Mouse (Mus musculus): ENCODE measurements around the gene Prrt2. TPM values are rescaled to one million over a fixed set of nuclear protein-coding genes. Genes with fewer than 3 reads are reported as not detected.

Prrt2 gene
- polyA plus RNA-seq, 1 experiment from 2014 or later: 1.0 TPM

DNA sequence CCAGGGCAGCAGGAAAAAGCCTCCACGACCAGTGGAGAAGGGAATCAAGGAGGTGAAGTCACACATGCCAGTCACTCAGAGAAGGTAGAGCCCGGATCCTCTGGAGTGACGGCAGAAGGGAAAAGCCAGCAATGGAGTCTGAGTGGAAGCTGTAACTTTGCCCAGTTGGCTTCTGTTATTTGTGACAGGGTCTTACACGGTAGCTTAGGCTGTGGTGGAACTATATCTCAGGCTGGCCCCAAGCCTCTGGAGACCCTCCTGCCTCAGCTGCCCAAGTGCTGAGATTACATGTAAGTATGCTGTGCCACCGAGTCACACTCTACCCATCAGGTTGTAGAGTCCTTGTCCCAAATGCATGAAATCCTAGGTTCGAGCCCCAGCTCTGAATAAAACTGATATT lies 7.6 kb downstream of the Prrt2 start:
- WGBS: 91% methylated on average over 6 of the region's 6 CpGs
- H3K36me3 ChIP-seq (ENCODE audit: insufficient read depth, low read length): no peaks in the 10 kb centered on the region
- no peak for ATAC-seq
- no peak overlapping the region for H3K27ac ChIP-seq (ENCODE audit: low read length)
- peaks cover 4% of the 10 kb centered on the region; the same call in 1 of the 2 replicates for H3K4me1 ChIP-seq (ENCODE audit: insufficient read depth, low read depth, low read length)
- no peak for DNase-seq (ENCODE audit: low spot score)
- H3K9me3 ChIP-seq (ENCODE audit: low read length): no peaks in the 10 kb centered on the region
- no peak overlapping the region for H3K9ac ChIP-seq (replicated peaks; ENCODE audit: low read depth)
- no peak overlapping the region for H3K4me3 ChIP-seq (ENCODE audit: low read depth, low read length)
- no peak for TF ChIP-seq EP300 (IDR thresholded peaks at IDR 0.05)
- TF ChIP-seq CTCF (IDR thresholded peaks at IDR 0.05): no peak
- no peaks in the 10 kb centered on the region for H3K27me3 ChIP-seq (replicated peaks; ENCODE audit: insufficient read depth, low read length)
- H3K4me2 ChIP-seq (replicated peaks; ENCODE audit: low read depth, low read length): peak overlapping the region; percentile 73

DNA sequence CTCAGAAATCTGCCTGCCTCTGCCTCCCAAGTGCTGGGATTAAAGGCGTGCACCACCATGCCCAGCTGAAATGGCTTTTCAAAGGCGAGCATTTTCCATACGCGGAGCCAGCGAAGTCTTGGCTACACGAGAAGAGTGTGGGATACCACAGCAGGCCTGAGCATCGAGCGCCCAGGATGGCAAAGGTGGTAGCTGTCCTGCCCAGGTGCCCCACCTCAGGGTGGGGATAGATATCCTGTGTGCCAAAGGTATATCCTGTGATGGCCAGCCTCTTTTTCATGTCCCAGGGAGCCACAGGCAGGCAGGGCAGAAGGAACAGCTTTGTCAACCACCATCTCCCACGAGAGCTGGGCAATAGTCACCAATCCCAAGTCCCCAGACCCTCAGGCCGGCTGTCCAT lies 8.2 kb downstream of the Prrt2 start:
- Histone ChIP-seq H3K4me3 (ENCODE audit: low read depth, low read length) (no peak overlapping the region), H3K27me3 (replicated peaks; ENCODE audit: insufficient read depth, low read length) (no peaks in the 10 kb centered on the region), H3K4me1 (ENCODE audit: insufficient read depth, low read depth, low read length) (peaks cover 4% of the 10 kb centered on the region; the same call in 1 of the 2 replicates), H3K9me3 (ENCODE audit: low read length) (no peaks in the 10 kb centered on the region), H3K27ac (ENCODE audit: low read length) (no peak overlapping the region), H3K36me3 (ENCODE audit: insufficient read depth, low read length) (no peaks in the 10 kb centered on the region), H3K4me2 (replicated peaks; ENCODE audit: low read depth, low read length) (no peak overlapping the region), H3K9ac (replicated peaks; ENCODE audit: low read depth) (no peak overlapping the region)
- 93% methylated on average over 10 of the region's 10 CpGs for WGBS
- TF ChIP-seq CTCF (IDR thresholded peaks at IDR 0.05) (no peak), EP300 (IDR thresholded peaks at IDR 0.05) (no peak)
- ATAC-seq (no peak), DNase-seq (ENCODE audit: low spot score) (no peak)

DNA sequence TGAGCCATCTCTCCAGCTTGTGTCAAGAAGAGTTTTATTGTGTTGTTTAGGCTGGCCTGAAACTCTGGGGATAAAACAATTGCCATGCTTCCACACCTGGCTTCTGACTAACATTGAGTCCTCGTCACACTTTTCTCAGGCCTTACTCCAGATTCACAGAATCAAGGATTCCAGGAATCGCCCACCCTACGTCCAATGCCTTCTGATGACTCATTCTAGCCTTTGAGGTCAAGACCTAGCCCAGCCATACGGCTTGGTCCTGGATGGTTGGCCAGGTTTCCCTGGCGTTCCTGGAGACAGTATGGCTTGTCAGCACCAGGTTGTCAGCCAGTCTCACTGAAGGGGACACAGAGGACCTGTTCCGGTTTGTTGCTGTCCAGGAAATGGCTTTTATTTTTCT lies 8.6 kb downstream of the Prrt2 start:
- TF ChIP-seq EP300 (IDR thresholded peaks at IDR 0.05) (no peak), CTCF (IDR thresholded peaks at IDR 0.05) (no peak)

DNA sequence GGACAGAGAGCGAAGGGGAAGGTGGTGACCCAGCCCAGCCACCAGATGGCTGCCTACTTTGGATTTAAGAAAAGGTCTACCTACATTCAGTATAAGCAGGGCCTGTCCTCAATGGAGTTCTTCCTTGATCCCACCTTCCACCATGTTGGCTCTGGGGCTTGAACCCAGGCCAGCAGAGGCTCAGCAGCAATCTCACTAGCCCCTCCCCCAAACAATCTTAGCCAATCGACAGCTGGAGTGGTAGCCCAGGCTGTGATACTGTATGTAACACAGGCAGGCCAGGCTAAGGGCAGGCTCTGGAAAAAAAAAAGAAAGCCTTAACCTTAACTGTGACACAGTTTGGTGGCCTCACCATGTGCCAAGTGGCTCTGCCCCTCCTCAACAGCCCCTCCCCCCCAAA lies 9.3 kb downstream of the Prrt2 start:
- 60% methylated on average over 2 of the region's 2 CpGs for WGBS
- Histone ChIP-seq H3K4me3 (ENCODE audit: low read depth, low read length) (no peak overlapping the region), H3K27me3 (replicated peaks; ENCODE audit: insufficient read depth, low read length) (no peaks in the 10 kb centered on the region), H3K4me2 (replicated peaks; ENCODE audit: low read depth, low read length) (no peak overlapping the region), H3K36me3 (ENCODE audit: insufficient read depth, low read length) (no peaks in the 10 kb centered on the region), H3K9ac (replicated peaks; ENCODE audit: low read depth) (no peak overlapping the region), H3K4me1 (ENCODE audit: insufficient read depth, low read depth, low read length) (peaks cover 4% of the 10 kb centered on the region; the same call in 1 of the 2 replicates), H3K27ac (ENCODE audit: low read length) (no peak overlapping the region), H3K9me3 (ENCODE audit: low read length) (no peaks in the 10 kb centered on the region)
- ATAC-seq (no peak), DNase-seq (ENCODE audit: low spot score) (no peak)
- TF ChIP-seq CTCF (IDR thresholded peaks at IDR 0.05): no peak

More for the DNA sequence above, 8.6 kb downstream of the Prrt2 start:
- no peak overlapping the region for H3K4me2 ChIP-seq (replicated peaks; ENCODE audit: low read depth, low read length)
- no peak overlapping the region for H3K4me3 ChIP-seq (ENCODE audit: low read depth, low read length)
- ATAC-seq: no peak
- WGBS: 75% methylated on average over 6 of the region's 6 CpGs
- no peaks in the 10 kb centered on the region for H3K27me3 ChIP-seq (replicated peaks; ENCODE audit: insufficient read depth, low read length)
- no peak for DNase-seq (ENCODE audit: low spot score)
- H3K9me3 ChIP-seq (ENCODE audit: low read length): no peaks in the 10 kb centered on the region
- no peaks in the 10 kb centered on the region for H3K36me3 ChIP-seq (ENCODE audit: insufficient read depth, low read length)
- peaks cover 4% of the 10 kb centered on the region; the same call in 1 of the 2 replicates for H3K4me1 ChIP-seq (ENCODE audit: insufficient read depth, low read depth, low read length)
- H3K9ac ChIP-seq (replicated peaks; ENCODE audit: low read depth): no peak overlapping the region
- no peak overlapping the region for H3K27ac ChIP-seq (ENCODE audit: low read length)

DNA sequence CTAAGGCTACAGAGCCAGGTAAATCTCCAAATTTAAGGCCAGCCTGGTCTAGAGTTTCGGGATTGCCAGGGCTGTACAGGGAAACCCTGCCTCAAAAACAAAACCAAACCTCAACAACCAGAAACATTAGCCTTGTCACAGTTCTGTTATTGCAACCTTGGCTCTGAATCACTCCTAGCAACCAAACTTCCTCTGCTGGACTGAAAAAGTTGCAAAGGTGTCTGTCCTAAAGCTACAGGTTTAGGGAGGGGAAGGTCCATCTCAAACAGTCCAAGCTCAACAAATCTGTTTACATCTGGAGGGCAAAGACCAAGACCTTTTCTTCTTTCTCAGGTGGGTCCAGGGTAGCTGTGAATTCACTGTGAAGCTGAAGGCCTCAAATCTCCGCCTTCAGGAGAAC lies 10.0 kb downstream of the Prrt2 start:
- whole genome bisulfite sequencing: 85% methylated on average over 2 of the region's 2 CpGs
- H3K36me3 ChIP-seq (ENCODE audit: insufficient read depth, low read length): no peaks in the 10 kb centered on the region
- H3K9me3 ChIP-seq (ENCODE audit: low read length): no peaks in the 10 kb centered on the region
- H3K27ac ChIP-seq (ENCODE audit: low read length): no peak overlapping the region
- H3K4me1 ChIP-seq (ENCODE audit: insufficient read depth, low read depth, low read length): peaks cover 4% of the 10 kb centered on the region; the same call in 1 of the 2 replicates
- no peak for TF ChIP-seq CTCF (IDR thresholded peaks at IDR 0.05)
- TF ChIP-seq EP300 (IDR thresholded peaks at IDR 0.05): no peak
- no peak for DNase-seq (ENCODE audit: low spot score)
- no peak overlapping the region for H3K4me2 ChIP-seq (replicated peaks; ENCODE audit: low read depth, low read length)
- no peaks in the 10 kb centered on the region for H3K27me3 ChIP-seq (replicated peaks; ENCODE audit: insufficient read depth, low read length)
- no peak overlapping the region for H3K4me3 ChIP-seq (ENCODE audit: low read depth, low read length)
- H3K9ac ChIP-seq (replicated peaks; ENCODE audit: low read depth): no peak overlapping the region
- no peak for ATAC-seq

DNA sequence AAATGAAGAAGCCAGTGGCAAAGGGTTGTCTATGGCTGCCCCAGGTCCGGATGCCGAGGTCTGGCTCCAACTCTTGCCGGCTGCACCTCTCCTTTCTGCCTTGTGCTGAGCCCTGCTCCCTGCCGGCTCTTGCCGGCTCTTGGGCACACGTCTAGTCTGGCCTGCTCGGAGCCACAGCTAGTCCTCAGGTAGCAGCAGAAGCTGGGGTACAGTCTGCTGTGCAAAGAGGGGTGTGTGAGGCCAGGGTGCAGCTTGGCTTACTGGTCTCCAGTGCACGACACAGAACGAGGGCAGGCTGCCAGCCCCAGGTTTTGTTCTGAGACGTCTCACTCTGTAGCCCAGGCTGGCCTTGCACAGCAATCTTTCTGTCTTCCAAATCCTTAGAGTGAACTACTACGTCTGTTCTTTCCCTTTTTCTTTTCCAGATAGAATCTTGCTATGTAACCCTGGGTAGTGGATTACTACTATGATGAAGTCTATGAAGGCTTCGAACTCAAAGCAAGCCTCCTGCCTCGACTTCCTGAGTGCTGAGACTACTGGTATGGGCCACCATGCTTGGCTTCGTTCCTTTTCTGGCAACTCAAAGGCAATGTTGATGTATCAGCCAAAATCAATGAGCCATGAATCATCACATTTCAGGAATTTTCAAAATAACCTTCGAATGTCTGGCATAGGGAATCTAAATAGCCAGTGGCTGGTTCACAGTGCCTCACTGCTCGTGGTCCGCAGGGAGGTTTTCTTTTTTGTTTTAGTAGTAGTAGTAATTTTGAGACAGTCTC lies 11.5 kb downstream of the Prrt2 start:
- H3K4me3 ChIP-seq (ENCODE audit: low read depth, low read length): no peak overlapping the region
- 76% methylated on average over 17 of the region's 17 CpGs for WGBS
- no peak for DNase-seq (ENCODE audit: low spot score)
- no peaks in the 10 kb centered on the region for H3K36me3 ChIP-seq (ENCODE audit: insufficient read depth, low read length)
- no peak overlapping the region for H3K9ac ChIP-seq (replicated peaks; ENCODE audit: low read depth)
- peak overlapping the region; percentile 86 for H3K27ac ChIP-seq (ENCODE audit: low read length)
- ATAC-seq: no peak
- H3K4me2 ChIP-seq (replicated peaks; ENCODE audit: low read depth, low read length): no peak overlapping the region
- H3K27me3 ChIP-seq (replicated peaks; ENCODE audit: insufficient read depth, low read length): no peaks in the 10 kb centered on the region
- TF ChIP-seq EP300 (IDR thresholded peaks at IDR 0.05): no peak
- no peak for TF ChIP-seq CTCF (IDR thresholded peaks at IDR 0.05)
- no peaks in the 10 kb centered on the region for H3K9me3 ChIP-seq (ENCODE audit: low read length)
- no peaks in the 10 kb centered on the region; the same call in 1 of the 2 replicates for H3K4me1 ChIP-seq (ENCODE audit: insufficient read depth, low read depth, low read length)

Measured in lung, postnatal 0 days (tissue).